Mouse (Mus musculus) erythroblast, embryonic 14.5 days (primary cell): ENCODE measurements around the gene Lingo4.

Experiments used
- GATA1 ChIP-seq: IDR thresholded peaks from 2 replicates; pipeline ENCODE4 v1.6.1; 2012; ENCODE audit warnings: low read length, inconsistent platforms, mixed read lengths
- TAL1 ChIP-seq: IDR thresholded peaks from 3 replicates; pipeline ENCODE4 v1.6.1; 2012; ENCODE audit warnings: low read length, inconsistent platforms, mixed read lengths

GRCm38 (mm10) chr3:94441182-94441581 is 42.9 kb downstream of the Lingo4 start:
- TF ChIP-seq GATA1: no peak
- TF ChIP-seq TAL1: no peak
